Mouse (Mus musculus) ES-Bruce4 (cell line): ENCODE measurements at regions not wholly inside any gene's neighbourhood (a gene's known extent, or its start where the extent isn't known, plus 50 kb on each side); places are given as distances from the start of the nearest gene placed in this dataset.

ENCODE experiments used
- H3K27ac ChIP-seq: 2 replicates; pipeline ENCODE4 v1.5.1; 2012; ENCODE audit warnings: low read length, inconsistent platforms; ENCODE audit not compliant: insufficient read depth
- H3K27me3 ChIP-seq: 2 replicates; pipeline ENCODE4 v1.6.1; 2012; ENCODE audit warnings: mild to moderate bottlenecking, low read length, inconsistent platforms; ENCODE audit not compliant: control insufficient read depth, poor library complexity, insufficient read depth, severe bottlenecking
- H3K36me3 ChIP-seq: 2 replicates; pipeline ENCODE4 v1.6.1; 2012; ENCODE audit warnings: inconsistent platforms, mild to moderate bottlenecking, low read length, moderate library complexity; ENCODE audit not compliant: control insufficient read depth, poor library complexity, insufficient read depth, severe bottlenecking
- H3K4me1 ChIP-seq: one replicate; pipeline ENCODE4 v1.8.1; 2011; ENCODE audit warnings: low read length; ENCODE audit not compliant: control insufficient read depth, insufficient read depth
- H3K4me3 ChIP-seq: 2 replicates; pipeline ENCODE4 v1.5.1; 2011; ENCODE audit warnings: low read depth, mild to moderate bottlenecking, low read length
- H3K9ac ChIP-seq: 2 replicates; pipeline ENCODE4 v1.6.1; 2012; ENCODE audit warnings: low read depth, mild to moderate bottlenecking, inconsistent platforms; ENCODE audit not compliant: poor library complexity, severe bottlenecking
- H3K9me3 ChIP-seq: replicated peaks from 2 replicates; pipeline ENCODE4 v1.6.1; 2012; ENCODE audit warnings: mild to moderate bottlenecking, low read length, inconsistent platforms; ENCODE audit not compliant: control insufficient read depth, poor library complexity, insufficient read depth, severe bottlenecking
- CTCF ChIP-seq: IDR thresholded peaks from one replicate; pipeline ENCODE4 v1.8.1; 2011; ENCODE audit warnings: low read depth, low read length
- EP300 ChIP-seq: IDR thresholded peaks from 2 replicates; pipeline ENCODE4 v1.6.1; 2011; ENCODE audit warnings: low read depth, low read length; ENCODE audit not compliant: insufficient read depth
- POLR2A ChIP-seq: IDR thresholded peaks from one replicate; pipeline ENCODE4 v1.8.1; 2011; ENCODE audit warnings: low read length; ENCODE audit not compliant: insufficient read depth

- H3K4me1 ChIP-seq, result no peaks in the 10 kb centered on the region
- TF ChIP-seq CTCF (no peak), EP300 (no peak), POLR2A (no peak)
- no peak overlapping the region for H3K27ac ChIP-seq
- no peaks in the 10 kb centered on the region for H3K9me3 ChIP-seq
- H3K36me3 ChIP-seq, result no peaks in the 10 kb centered on the region
- no peak overlapping the region for H3K9ac ChIP-seq
- no peak overlapping the region for H3K4me3 ChIP-seq
- H3K27me3 ChIP-seq, result no peaks in the 10 kb centered on the region
Observed at GRCm38 (mm10) chr5:101032968-101033367, 187.5 kb downstream of the Gpat3 start.

- TF ChIP-seq CTCF (no peak), EP300 (no peak), POLR2A (no peak)
- Histone ChIP-seq H3K9ac (no peak overlapping the region), H3K27ac (no peak overlapping the region), H3K9me3 (no peaks in the 10 kb centered on the region), H3K4me1 (no peaks in the 10 kb centered on the region), H3K36me3 (no peaks in the 10 kb centered on the region), H3K4me3 (no peak overlapping the region), H3K27me3 (no peaks in the 10 kb centered on the region)
Observed at GRCm38 (mm10) chr5:101032147-101032900, 186.8 kb downstream of the Gpat3 start.

DNA sequence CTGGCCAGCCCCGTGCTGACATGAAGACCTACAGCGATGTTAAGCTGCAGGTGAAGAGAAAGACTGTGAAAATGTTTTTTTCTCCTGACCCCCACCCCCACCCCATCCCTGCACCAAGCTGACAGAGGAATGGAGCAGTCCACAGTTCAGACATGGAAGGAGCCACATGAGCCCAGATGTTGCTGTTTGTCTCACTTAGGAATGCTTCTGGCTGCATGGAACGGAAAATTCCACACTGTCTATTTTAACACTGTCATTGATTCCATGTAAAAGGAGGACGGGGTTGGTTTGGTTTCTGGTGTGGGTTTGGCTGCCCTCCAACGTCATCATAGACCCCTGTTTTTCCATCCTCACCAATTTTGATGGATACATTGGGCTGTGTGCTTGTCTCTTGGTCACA is 179.3 kb downstream of the Gpat3 start:
- no peak overlapping the region for H3K27ac ChIP-seq
- TF ChIP-seq CTCF, result no peak
- TF ChIP-seq EP300, result no peak
- TF ChIP-seq POLR2A, result no peak
- H3K27me3 ChIP-seq, result no peaks in the 10 kb centered on the region; the same call in 1 of the 2 replicates
- no peaks in the 10 kb centered on the region for H3K4me1 ChIP-seq
- no peaks in the 10 kb centered on the region for H3K36me3 ChIP-seq
- H3K9me3 ChIP-seq, result no peaks in the 10 kb centered on the region
- no peak overlapping the region for H3K4me3 ChIP-seq
- no peak overlapping the region for H3K9ac ChIP-seq

DNA sequence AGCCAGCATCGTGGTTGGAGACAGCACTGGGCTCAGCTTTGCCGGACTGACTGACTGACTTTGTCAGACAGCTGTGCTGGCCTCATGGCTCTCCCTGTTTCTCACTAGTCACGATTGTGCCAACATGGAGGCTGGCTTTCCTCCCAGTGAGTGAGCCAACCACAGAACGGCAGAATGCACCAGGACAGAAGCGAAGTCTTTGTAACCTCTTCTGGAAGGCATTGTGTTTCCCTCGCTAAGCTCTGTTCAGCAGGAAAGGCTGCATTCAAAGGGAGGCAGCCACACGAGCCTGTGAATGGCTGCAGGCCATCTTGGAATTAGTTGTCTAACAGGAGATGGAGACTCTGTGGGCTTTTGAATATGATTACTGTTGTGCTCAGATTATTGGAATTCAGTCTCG is 178.3 kb downstream of the Gpat3 start:
- Histone ChIP-seq H3K9me3 (no peaks in the 10 kb centered on the region), H3K36me3 (no peaks in the 10 kb centered on the region)
- TF ChIP-seq EP300, result no peak
- TF ChIP-seq CTCF, result no peak
- no peak for TF ChIP-seq POLR2A

GRCm38 (mm10) chr5:101020784-101021183 is 175.3 kb downstream of the Gpat3 start:
- no peak overlapping the region for H3K4me3 ChIP-seq
- no peaks in the 10 kb centered on the region for H3K36me3 ChIP-seq
- no peak overlapping the region for H3K27ac ChIP-seq
- no peak for TF ChIP-seq EP300
- TF ChIP-seq POLR2A, result no peak
- peak; percentile 92 for TF ChIP-seq CTCF
- H3K9ac ChIP-seq, result no peak overlapping the region
- H3K4me1 ChIP-seq, result no peaks in the 10 kb centered on the region
- H3K9me3 ChIP-seq, result no peaks in the 10 kb centered on the region
- H3K27me3 ChIP-seq, result no peaks in the 10 kb centered on the region; the same call in 1 of the 2 replicates

More for the DNA sequence above, 178.3 kb downstream of the Gpat3 start:
- Histone ChIP-seq H3K4me1 (no peaks in the 10 kb centered on the region), H3K9ac (no peak overlapping the region), H3K27me3 (no peaks in the 10 kb centered on the region; the same call in 1 of the 2 replicates), H3K4me3 (no peak overlapping the region), H3K27ac (no peak overlapping the region)

- H3K9ac ChIP-seq, result no peak overlapping the region
- H3K27me3 ChIP-seq, result no peaks in the 10 kb centered on the region
- TF ChIP-seq CTCF (no peak), POLR2A (no peak), EP300 (no peak)
- no peak overlapping the region for H3K4me3 ChIP-seq
- no peak overlapping the region for H3K27ac ChIP-seq
- H3K4me1 ChIP-seq, result no peaks in the 10 kb centered on the region
- no peaks in the 10 kb centered on the region for H3K36me3 ChIP-seq
- H3K9me3 ChIP-seq, result no peaks in the 10 kb centered on the region
Observed at GRCm38 (mm10) chr5:101013844-101014243, 168.3 kb downstream of the Gpat3 start.
